Mouse (Mus musculus): ENCODE measurements around the gene Klhl26.
"Not testable (repeated sequence)": the region's sequence is repeated elsewhere in the genome, so short reads cannot be mapped to it uniquely, and the experiment has no call there.

Gene Klhl26

GRCm38 (mm10) chr8:70476333-70477268 is at the start of gene Klhl26:
TSS of gene Klhl26 (minus strand) at chr8:70476968.
- DNase-seq (ENCODE audit: low spot score in 2 of 2), result peak; percentile 92 to 95

- DNase-seq (ENCODE audit: low spot score in 2 of 2), result peak; percentile 96 to 97
These were observed 46.0 kb upstream of the Klhl26 start for GRCm38 (mm10) chr8:70522592-70523403.

- no peak for DNase-seq (ENCODE audit: low spot score in 2 of 2)
These were observed 42.8 kb upstream of the Klhl26 start for GRCm38 (mm10) chr8:70519606-70520005.

- DNase-seq (ENCODE audit: low spot score in 2 of 2), result no peak
These were observed 42.3 kb upstream of the Klhl26 start for GRCm38 (mm10) chr8:70519043-70519442.

- no peak for DNase-seq (ENCODE audit: low spot score in 2 of 2)
These were observed 41.3 kb upstream of the Klhl26 start for GRCm38 (mm10) chr8:70517940-70518643.

GRCm38 (mm10) chr8:70513441-70513840 is 36.7 kb upstream of the Klhl26 start:
- no peak for DNase-seq (ENCODE audit: low spot score in 2 of 2)

- DNase-seq (ENCODE audit: low spot score in 2 of 2), result no peak
These were observed 35.6 kb upstream of the Klhl26 start for GRCm38 (mm10) chr8:70512253-70512903.

DNA sequence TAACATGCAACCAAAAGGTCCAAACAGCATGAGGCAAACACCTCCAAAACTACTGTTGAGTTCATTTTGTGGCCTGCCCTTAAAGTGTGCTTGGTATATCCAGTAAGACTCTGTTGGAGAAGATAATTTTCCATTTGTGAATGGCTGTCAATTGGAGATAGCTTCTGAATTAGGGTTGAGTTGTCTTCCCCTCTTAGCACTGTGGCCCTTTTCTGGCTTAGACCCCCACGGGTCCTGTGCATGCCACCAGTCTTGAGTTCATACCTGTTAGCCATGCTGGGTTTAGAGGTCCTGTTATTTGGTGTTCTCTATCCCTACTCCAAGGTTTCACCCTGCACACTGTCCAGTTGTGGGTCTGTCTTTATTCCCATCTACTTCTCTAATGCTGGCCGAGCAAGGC is 35.0 kb upstream of the Klhl26 start:
- no peak for DNase-seq (ENCODE audit: low spot score in 2 of 2)

DNA sequence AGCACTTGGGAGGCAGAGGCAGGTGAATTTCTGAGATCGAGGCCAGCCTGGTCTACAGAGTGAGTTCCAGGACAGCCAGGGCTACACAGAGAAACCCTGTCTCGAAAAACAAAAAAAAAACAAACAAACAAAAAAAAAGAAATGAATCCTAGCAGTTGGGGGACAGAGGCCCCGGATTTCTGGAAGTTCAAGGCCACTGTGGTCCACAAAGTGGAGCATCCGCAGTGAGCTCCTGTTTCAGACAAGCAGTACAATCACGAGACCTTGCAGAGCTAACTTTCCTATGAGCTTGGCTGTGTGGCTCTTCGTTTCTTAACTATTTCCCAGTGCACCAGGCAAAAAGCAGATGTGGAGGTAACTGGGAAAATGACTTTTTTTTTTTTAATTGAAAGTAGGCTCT is 34.4 kb upstream of the Klhl26 start:
- DNase-seq (ENCODE audit: low spot score in 2 of 2), result not testable (repeated sequence)

- DNase-seq (ENCODE audit: low spot score in 2 of 2), result peak; percentile 96 to 97
These were observed 33.6 kb upstream of the Klhl26 start, which contains the start of gene Uba52 for GRCm38 (mm10) chr8:70510228-70510915. TSS of gene Uba52 (minus strand) at chr8:70510801.

DNA sequence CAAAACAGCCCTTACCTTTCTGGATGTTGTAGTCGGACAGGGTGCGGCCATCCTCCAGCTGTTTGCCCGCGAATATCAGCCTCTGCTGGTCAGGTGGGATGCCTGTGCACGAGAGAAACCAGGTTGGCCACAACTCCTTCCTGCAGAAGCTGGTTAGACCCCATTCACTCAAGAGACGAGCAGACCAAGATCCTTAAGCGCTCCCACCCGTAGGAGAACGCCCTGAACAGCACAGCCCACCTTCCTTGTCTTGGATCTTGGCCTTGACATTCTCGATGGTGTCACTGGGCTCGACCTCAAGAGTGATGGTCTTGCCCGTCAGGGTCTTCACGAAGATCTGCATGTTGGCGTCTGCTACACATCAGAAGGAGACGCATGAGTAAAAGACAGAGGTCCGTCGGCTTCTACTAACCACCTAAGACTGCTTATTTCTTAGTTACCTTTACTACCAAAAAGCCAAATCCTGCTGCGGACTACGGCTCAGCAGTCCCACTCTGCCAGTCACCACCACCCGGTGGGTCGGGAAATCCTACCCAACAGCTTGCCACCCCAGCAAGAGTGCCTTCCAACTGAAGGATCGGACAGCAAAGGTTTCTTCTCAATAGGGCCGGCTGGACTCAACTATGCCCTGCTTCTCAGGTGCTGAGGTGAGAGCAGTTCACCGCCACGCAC is 32.6 kb upstream of the Klhl26 start:
- no peak for DNase-seq (ENCODE audit: low spot score in 2 of 2)

DNA sequence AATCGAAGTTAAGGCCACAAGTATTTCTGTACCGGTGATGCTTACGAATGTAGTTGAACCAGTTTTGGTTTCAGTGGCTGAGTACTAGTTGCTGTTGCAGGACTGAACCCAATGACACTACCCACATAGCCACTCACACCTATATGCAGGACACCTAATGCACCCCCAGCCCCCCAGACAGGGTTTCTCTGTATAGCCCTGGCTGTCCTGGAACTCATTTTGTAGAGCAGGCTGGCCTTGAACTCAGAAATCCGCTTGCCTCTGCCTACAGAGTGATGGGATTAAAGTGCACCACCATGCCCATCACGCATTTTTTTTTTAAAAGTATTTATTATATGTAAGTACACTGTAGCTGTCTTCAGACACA is 30.2 kb upstream of the Klhl26 start:
- no peak for DNase-seq (ENCODE audit: low spot score in 2 of 2)

GRCm38 (mm10) chr8:70506328-70507026 is 29.7 kb upstream of the Klhl26 start, which contains the start of gene Rex1bd:
TSS of gene Rex1bd (minus strand) at chr8:70506752.
- DNase-seq (ENCODE audit: low spot score in 2 of 2), result peak; percentile 92

GRCm38 (mm10) chr8:70505698-70506327 is 29.0 kb upstream of the Klhl26 start:
- DNase-seq (ENCODE audit: low spot score in 2 of 2), result no peak

GRCm38 (mm10) chr8:70504851-70505250 is 28.1 kb upstream of the Klhl26 start:
- DNase-seq (ENCODE audit: low spot score in 2 of 2), result peak; percentile 63 to 79

- peak; percentile 59 to 71 for DNase-seq (ENCODE audit: low spot score in 2 of 2)
These were observed 27.5 kb upstream of the Klhl26 start for GRCm38 (mm10) chr8:70504291-70504716.

DNA sequence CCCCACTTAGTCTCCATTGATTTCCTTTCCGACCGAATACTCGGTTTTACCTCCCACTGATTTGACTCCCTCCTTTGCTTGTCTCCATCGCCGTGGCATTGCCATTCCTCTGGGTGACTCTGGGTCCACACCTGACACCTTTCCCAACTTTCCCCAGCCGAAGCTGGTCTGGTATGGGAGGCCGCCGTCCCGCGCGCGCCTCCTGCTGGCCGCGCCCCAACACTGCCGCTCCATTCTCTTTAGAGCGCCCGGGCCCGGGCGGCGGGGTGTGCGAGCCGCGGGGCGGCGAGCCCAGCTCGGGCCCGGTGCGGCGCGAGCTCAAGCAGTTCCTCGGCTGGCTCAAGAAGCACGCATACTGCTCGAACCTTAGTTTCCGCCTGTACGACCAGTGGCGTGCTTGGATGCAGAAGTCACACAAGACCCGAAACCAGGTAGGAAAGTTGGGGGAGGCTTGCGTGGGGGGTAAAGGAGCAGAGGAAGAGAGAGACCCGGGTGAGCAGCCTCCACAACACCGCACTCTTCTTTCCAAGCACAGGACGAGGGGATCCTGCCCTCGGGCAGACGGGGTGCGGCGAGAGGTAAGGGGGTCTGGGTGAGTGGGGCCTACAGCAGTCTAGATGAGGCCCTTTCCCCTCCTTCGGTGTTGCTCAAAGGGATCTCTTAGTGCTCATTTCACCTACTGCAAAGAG is 26.4 kb upstream of the Klhl26 start:
- DNase-seq (ENCODE audit: low spot score in 2 of 2), result peak in 1 of 2 experiments; percentile 61

GRCm38 (mm10) chr8:70502540-70502939 is 25.8 kb upstream of the Klhl26 start:
- no peak for DNase-seq (ENCODE audit: low spot score in 2 of 2)

Data from heart, adult 9 months (tissue).